ENCODE assay signal across 9 mouse cellular contexts in genomic region chr12:110460418-110461300, GRCm38 (mm10). TPM values are rescaled to one million over a fixed set of nuclear protein-coding genes. Genes with fewer than 3 reads are reported as not detected.
A peak's percentile ranks its signal among the peaks of the same experiment; 100 is the strongest.
DNase-seq lines count a peak whose midpoint lies in the region; ATAC-seq and TF ChIP-seq lines count a peak whose summit lies in the region.
"Had no signal": no experiment of that assay in that cellular context is flagged by ENCODE, and none has a peak within 500 bp of the region (broad histone marks: within the 10 kb centered on the region; RNA-seq: fewer than 3 reads in every experiment).

No protein-coding gene starts in this region.

- H3K9ac ChIP-seq in liver, embryonic 14.5 days (replicated peaks) = no peak overlapping the region
- H3K9ac ChIP-seq: forebrain, embryonic 13.5 days had no signal

- DNase-seq in adipocyte (ENCODE audit: low spot score) = peak; percentile 85
- peak; percentile 67 for DNase-seq in adrenal gland, postnatal 25 days
- DNase-seq in heart, embryonic 10.5 days (ENCODE audit: low spot score) = no peak
- DNase-seq in liver, embryonic 14.5 days (ENCODE audit: low read depth in 3 of 3, low spot score in 3 of 3) = no peak
- no peak for DNase-seq in thymus, postnatal 0 days (ENCODE audit: low spot score)
- no peak for DNase-seq in spleen, adult 12 weeks (ENCODE audit: low spot score)
- DNase-seq in layer of hippocampus, adult 9-10 months (ENCODE audit: low spot score) = no peak

- no peaks in the 10 kb centered on the region for H3K27me3 ChIP-seq in heart, embryonic 10.5 days (ENCODE audit: insufficient read depth, poor library complexity, severe bottlenecking)
- no peaks in the 10 kb centered on the region for H3K27me3 ChIP-seq in liver, embryonic 14.5 days (ENCODE audit: control insufficient read depth, insufficient read depth, low read length)
- H3K27me3 ChIP-seq: forebrain, embryonic 13.5 days; limb, embryonic 13.5 days had no signal

- 78% methylated on average over 18 of the region's 18 CpGs for WGBS in heart, embryonic 10.5 days
- 66% methylated on average over 18 of the region's 18 CpGs for WGBS in liver, embryonic 14.5 days (ENCODE audit: insufficient replicate concordance)

- no peaks in the 10 kb centered on the region for H3K9me3 ChIP-seq in heart, embryonic 10.5 days
- no peaks in the 10 kb centered on the region for H3K9me3 ChIP-seq in liver, embryonic 14.5 days (ENCODE audit: control insufficient read depth, low read length)
- H3K9me3 ChIP-seq: forebrain, embryonic 13.5 days; limb, embryonic 13.5 days had no signal

- no peak overlapping the region for H3K4me2 ChIP-seq in liver, embryonic 14.5 days (ENCODE audit: low read depth)
- H3K4me2 ChIP-seq: forebrain, embryonic 13.5 days; limb, embryonic 13.5 days had no signal

- H3K27ac ChIP-seq in heart, embryonic 10.5 days = peak overlapping the region; percentile 33; the same call in 1 of the 2 replicates
- no peak overlapping the region for H3K27ac ChIP-seq in liver, embryonic 14.5 days
- H3K27ac ChIP-seq: forebrain, embryonic 13.5 days; limb, embryonic 13.5 days had no signal

- H3K4me1 ChIP-seq in heart, embryonic 10.5 days = peaks cover 41% of the 10 kb centered on the region
- peaks cover 0 to 2% of the 10 kb centered on the region in 2 experiments; a peak in 2 of 4 replicates for H3K4me1 ChIP-seq in liver, embryonic 14.5 days (replicated peaks; ENCODE audit: control insufficient read depth in 2 of 2, insufficient read depth in 2 of 2, low read length in 1 of 2)
- H3K4me1 ChIP-seq: forebrain, embryonic 13.5 days; limb, embryonic 13.5 days had no signal

- TF ChIP-seq CTCF in liver, embryonic 14.5 days (IDR thresholded peaks at IDR 0.05; ENCODE audit: low read depth) = no peak

- TF ChIP-seq EP300 in liver, embryonic 14.5 days (IDR thresholded peaks at IDR 0.05; ENCODE audit: low read depth) = no peak

- H3K36me3 ChIP-seq in heart, embryonic 10.5 days = peaks cover 4% of the 10 kb centered on the region; the same call in 1 of the 2 replicates
- no peaks in the 10 kb centered on the region for H3K36me3 ChIP-seq in liver, embryonic 14.5 days (replicated peaks; ENCODE audit: control insufficient read depth, insufficient read depth, low read depth)

- no peak overlapping the region for H3K4me3 ChIP-seq in heart, embryonic 10.5 days
- no peak overlapping the region for H3K4me3 ChIP-seq in liver, embryonic 14.5 days (ENCODE audit: insufficient read depth in 1 of 2, low read depth in 2 of 2, low read length in 2 of 2)
- H3K4me3 ChIP-seq: forebrain, embryonic 13.5 days; limb, embryonic 13.5 days had no signal

- ATAC-seq in liver, embryonic 14.5 days (ENCODE audit: insufficient read depth) = peak; percentile 42; the same call in 1 of the 2 replicates
- ATAC-seq: forebrain, embryonic 13.5 days had no signal

RNA-seq across cellular contexts. Expression of gene Ppp2r5c, which starts 13.7 kb away (rescaled TPM):
- 98.6 and 115 TPM in 2 replicates for total RNA-seq in adrenal gland, postnatal 25 days (2021)
- polyA plus RNA-seq in heart, embryonic 10.5 days (2016; fragmentation: Nextera tagmentation; extraction: Ambion mirVana) = 136 and 146 TPM in 2 replicates
- polyA plus RNA-seq in liver, embryonic 14.5 days (2012; rRNA removed) = 13.8 and 22.6 TPM in 2 replicates
- 70.8 and 75.6 TPM in 2 replicates for polyA plus RNA-seq in liver, embryonic 14.5 days (2014; fragmentation: Nextera tagmentation; extraction: Ambion mirVana)
- polyA plus RNA-seq in thymus, postnatal 0 days (2015; fragmentation: Nextera tagmentation; extraction: Ambion mirVana) = 309 and 319 TPM in 2 replicates

Comparison
In these comparisons a context has a peak if more than half of its experiments do, and no peak if none do; other contexts are left out.
1. DNase-seq: peak in adipocyte (single experiment) and adrenal gland, postnatal 25 days (single experiment); none in heart, embryonic 10.5 days (single experiment), liver, embryonic 14.5 days (0 of 3), thymus, postnatal 0 days (single experiment), spleen, adult 12 weeks (single experiment) and layer of hippocampus, adult 9-10 months (single experiment).